Mouse (Mus musculus) myocyte (in vitro differentiated cells): ENCODE results near the gene Gm28038.

Source experiments
- MYOD1 ChIP-seq, 3 experiments: IDR thresholded peaks; one replicate each; pipeline ENCODE4 v1.6.1; 2011; ENCODE audit warnings: control low read depth in 2 of 3, low read depth in 2 of 3, mild to moderate bottlenecking in 2 of 3, moderate library complexity in 1 of 3; ENCODE audit not compliant: insufficient read length in 2 of 3, control insufficient read depth in 1 of 3
- MYOG ChIP-seq, 3 experiments: IDR thresholded peaks; one replicate each; pipeline ENCODE4 v1.6.1; 2011; ENCODE audit warnings: control low read depth in 2 of 3, low read depth in 2 of 3, mild to moderate bottlenecking in 2 of 3; ENCODE audit not compliant: insufficient read length in 2 of 3, control insufficient read depth in 1 of 3, insufficient read depth in 1 of 3
- POLR2A ChIP-seq: IDR thresholded peaks from one replicate; pipeline ENCODE4 v1.6.1; 2011; ENCODE audit warnings: low read depth, mild to moderate bottlenecking, control low read depth, moderate library complexity; ENCODE audit not compliant: insufficient read length
- USF1 ChIP-seq: IDR thresholded peaks from one replicate; pipeline ENCODE4 v1.6.1; 2011; ENCODE audit warnings: low read depth, mild to moderate bottlenecking, control low read depth, moderate library complexity

DNA sequence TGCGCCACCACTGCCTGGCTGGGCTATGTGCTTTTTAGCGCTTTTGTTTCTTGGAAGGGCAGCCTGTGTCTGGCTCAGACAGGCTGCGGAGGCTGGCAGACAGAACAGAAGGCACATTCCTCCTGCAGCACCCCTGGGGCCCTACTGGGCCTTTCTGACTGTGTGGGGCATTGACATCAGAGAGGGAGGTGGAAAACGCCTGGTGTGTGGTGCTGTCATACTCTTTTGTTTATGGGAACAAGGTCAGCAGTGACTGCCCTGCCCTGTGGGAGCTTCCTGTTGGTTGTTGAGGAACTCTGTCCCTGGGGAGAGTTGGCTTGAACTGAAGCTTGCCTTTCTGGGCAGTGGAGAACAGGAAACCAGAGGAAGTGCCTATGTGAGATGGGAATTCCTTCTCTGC, 38.3 kb upstream of the Gm28038 start:
- TF ChIP-seq POLR2A (no peak), MYOG (IDR thresholded peaks at IDR 0.05; ENCODE audit: control insufficient read depth in 1 of 3, insufficient read depth in 1 of 3, insufficient read length in 2 of 3, low read depth in 2 of 3) (no peak), USF1 (no peak), MYOD1 (IDR thresholded peaks at IDR 0.05; ENCODE audit: control insufficient read depth in 1 of 3, insufficient read length in 2 of 3, low read depth in 2 of 3) (no peak)
